Mouse (Mus musculus) right cerebral cortex, postnatal 10 days (tissue): ENCODE results near the gene Plin3.
A peak's percentile ranks its signal among the peaks of the same experiment; 100 is the strongest.

Source experiments
- DNase-seq, 2 experiments: peaks; one replicate each; pipeline ENCODE4 v3.0.0; 2021; ENCODE audit warnings: low spot score in 2 of 2

Plin3 gene

GRCm38 (mm10) chr17:56300186-56300585, 7.5 kb upstream of the Plin3 start, which contains the start of gene Arrdc5:
Gene Arrdc5 (minus strand): TSS chr17:56300286.
- no peak for DNase-seq

- no peak for DNase-seq
Measured at GRCm38 (mm10) chr17:56298238-56298637, 5.6 kb upstream of the Plin3 start.

GRCm38 (mm10) chr17:56296201-56296600, 3.5 kb upstream of the Plin3 start:
- no peak for DNase-seq

- DNase-seq = no peak
Measured at GRCm38 (mm10) chr17:56294241-56294640, 1.6 kb upstream of the Plin3 start.

- DNase-seq = no peak
Measured at GRCm38 (mm10) chr17:56293291-56293690, 618 bp upstream of the Plin3 start.

- DNase-seq = no peak
Measured at GRCm38 (mm10) chr17:56291826-56292475, 722 bp downstream of the Plin3 start.

GRCm38 (mm10) chr17:56291171-56291511, 1.5 kb downstream of the Plin3 start:
- DNase-seq = peak; percentile 78 to 86

- peak in 1 of 2 experiments; percentile 81 for DNase-seq
Measured at GRCm38 (mm10) chr17:56290388-56291170, 2.1 kb downstream of the Plin3 start.

- no peak for DNase-seq
Measured at GRCm38 (mm10) chr17:56289371-56290331, 3.0 kb downstream of the Plin3 start.

- DNase-seq = no peak
Measured at GRCm38 (mm10) chr17:56288866-56289265, 3.8 kb downstream of the Plin3 start.

- DNase-seq = no peak
Measured at GRCm38 (mm10) chr17:56287830-56288229, 4.8 kb downstream of the Plin3 start.

GRCm38 (mm10) chr17:56285995-56286394, 6.7 kb downstream of the Plin3 start:
- DNase-seq = no peak

GRCm38 (mm10) chr17:56283316-56283715, 9.4 kb downstream of the Plin3 start:
- DNase-seq = peak; percentile 58 to 67

- peak; percentile 71 to 83 for DNase-seq
Measured at GRCm38 (mm10) chr17:56282802-56283201, 9.9 kb downstream of the Plin3 start.

GRCm38 (mm10) chr17:56281193-56281592, 11.5 kb downstream of the Plin3 start:
- DNase-seq = no peak

GRCm38 (mm10) chr17:56279481-56280155, 13.1 kb downstream of the Plin3 start:
- no peak for DNase-seq

- no peak for DNase-seq
Measured at GRCm38 (mm10) chr17:56278340-56278739, 14.3 kb downstream of the Plin3 start.

- DNase-seq = no peak
Measured at GRCm38 (mm10) chr17:56277567-56277893, 15.1 kb downstream of the Plin3 start.

GRCm38 (mm10) chr17:56276643-56277566, 15.8 kb downstream of the Plin3 start, which contains the start of gene Ticam1:
Gene Ticam1 (minus strand): TSS chr17:56276786.
- peak; percentile 83 to 90 for DNase-seq

GRCm38 (mm10) chr17:56275842-56276480, 16.7 kb downstream of the Plin3 start:
- DNase-seq = no peak
